In genomic region chr11:35856359-35857040, GRCm38 (mm10) we compare ENCODE assay signal across 11 mouse cellular contexts. TPM values are rescaled to one million over a fixed set of nuclear protein-coding genes. Genes with fewer than 3 reads are reported as not detected.
A peak's percentile ranks its signal among the peaks of the same experiment; 100 is the strongest.
DNase-seq lines count a peak whose midpoint lies in the region; ATAC-seq lines count a peak whose summit lies in the region.
"Had no signal": no experiment of that assay in that cellular context is flagged by ENCODE, and none has a peak within 500 bp of the region (broad histone marks: within the 10 kb centered on the region; RNA-seq: fewer than 3 reads in every experiment).

No protein-coding gene starts in this region.

- H3K4me2 ChIP-seq in limb, embryonic 13.5 days (replicated peaks), result no peak overlapping the region
- no peak overlapping the region for H3K4me2 ChIP-seq in hindbrain, embryonic 15.5 days
- peak overlapping the region; percentile 7; the same call in 1 of the 2 replicates for H3K4me2 ChIP-seq in midbrain, embryonic 12.5 days (replicated peaks)
- H3K4me2 ChIP-seq: limb, embryonic 12.5 days had no signal

- H3K36me3 ChIP-seq in limb, embryonic 13.5 days, result no peaks in the 10 kb centered on the region
- H3K36me3 ChIP-seq in limb, embryonic 10.5 days, result no peaks in the 10 kb centered on the region
- H3K36me3 ChIP-seq in hindbrain, embryonic 15.5 days, result peaks cover 6% of the 10 kb centered on the region; the same call in 1 of the 2 replicates
- H3K36me3 ChIP-seq in midbrain, embryonic 12.5 days, result peaks cover 9% of the 10 kb centered on the region
- H3K36me3 ChIP-seq: limb, embryonic 12.5 days had no signal

- no peak overlapping the region for H3K27ac ChIP-seq in limb, embryonic 13.5 days
- H3K27ac ChIP-seq in limb, embryonic 10.5 days, result no peak overlapping the region
- H3K27ac ChIP-seq in hindbrain, embryonic 15.5 days (replicated peaks), result peak overlapping the region; percentile 74
- H3K27ac ChIP-seq in midbrain, embryonic 12.5 days (replicated peaks), result peak overlapping the region; percentile 90
- H3K27ac ChIP-seq: limb, embryonic 12.5 days had no signal

- no peak for DNase-seq in limb, embryonic 10.5 days (ENCODE audit: low spot score)
- DNase-seq in telencephalon, adult 2 months (ENCODE audit: low read depth, low spot score), result peak; percentile 57
- no peak for DNase-seq in adrenal gland, adult 8-10 months
- DNase-seq: adrenal gland, postnatal 10 days had no signal

- H3K4me1 ChIP-seq in limb, embryonic 13.5 days, result no peaks in the 10 kb centered on the region
- H3K4me1 ChIP-seq in limb, embryonic 10.5 days, result peaks cover 7% of the 10 kb centered on the region; the same call in 1 of the 2 replicates
- peaks cover 27% of the 10 kb centered on the region for H3K4me1 ChIP-seq in hindbrain, embryonic 15.5 days (replicated peaks)
- peaks cover 34% of the 10 kb centered on the region for H3K4me1 ChIP-seq in midbrain, embryonic 12.5 days

- WGBS in limb, embryonic 13.5 days, result 55% methylated on average over 11 of the region's 11 CpGs
- WGBS in limb, embryonic 10.5 days, result 66% methylated on average over 11 of the region's 11 CpGs
- WGBS in hindbrain, embryonic 15.5 days, result 16% methylated on average over 11 of the region's 11 CpGs
- WGBS in midbrain, embryonic 12.5 days, result 10% methylated on average over 11 of the region's 11 CpGs

- ATAC-seq in limb, embryonic 13.5 days (ENCODE audit: low FRiP score, low read depth), result no peak
- peak; percentile 92 for ATAC-seq in hindbrain, embryonic 15.5 days (ENCODE audit: low FRiP score, low read depth)
- peak; percentile 94 for ATAC-seq in midbrain, embryonic 12.5 days (ENCODE audit: low FRiP score, low read depth)
- ATAC-seq in erythroid progenitor cell, adult 5-6 weeks (replicated peaks; ENCODE audit: low FRiP score, poor library complexity, severe bottlenecking), result no peak
- ATAC-seq in cerebellum, adult (ENCODE audit: insufficient number of reproducible peaks, low FRiP score, low TSS enrichment), result no peak

- no peaks in the 10 kb centered on the region; the same call in 1 of the 2 replicates for H3K9me3 ChIP-seq in limb, embryonic 13.5 days
- H3K9me3 ChIP-seq in limb, embryonic 10.5 days (replicated peaks), result no peaks in the 10 kb centered on the region
- H3K9me3 ChIP-seq in hindbrain, embryonic 15.5 days, result no peaks in the 10 kb centered on the region
- no peaks in the 10 kb centered on the region for H3K9me3 ChIP-seq in midbrain, embryonic 12.5 days
- H3K9me3 ChIP-seq: limb, embryonic 12.5 days had no signal

- H3K9ac ChIP-seq in limb, embryonic 13.5 days, result 0 out of 2 replicates have a peak overlapping the region, but pooled peaks have one; percentile 15
- no peak overlapping the region for H3K9ac ChIP-seq in hindbrain, embryonic 15.5 days
- H3K9ac ChIP-seq in midbrain, embryonic 12.5 days (replicated peaks), result no peak overlapping the region
- H3K9ac ChIP-seq: limb, embryonic 12.5 days had no signal

- H3K27me3 ChIP-seq in limb, embryonic 13.5 days, result no peaks in the 10 kb centered on the region
- H3K27me3 ChIP-seq in limb, embryonic 10.5 days (ENCODE audit: low read depth, poor library complexity, severe bottlenecking), result no peaks in the 10 kb centered on the region
- no peaks in the 10 kb centered on the region for H3K27me3 ChIP-seq in hindbrain, embryonic 15.5 days
- no peaks in the 10 kb centered on the region for H3K27me3 ChIP-seq in midbrain, embryonic 12.5 days
- H3K27me3 ChIP-seq: CH12.LX; limb, embryonic 12.5 days had no signal

- no peak overlapping the region for H3K4me3 ChIP-seq in limb, embryonic 13.5 days
- H3K4me3 ChIP-seq in limb, embryonic 10.5 days, result no peak overlapping the region
- no peak overlapping the region for H3K4me3 ChIP-seq in hindbrain, embryonic 15.5 days
- H3K4me3 ChIP-seq in midbrain, embryonic 12.5 days, result no peak overlapping the region
- H3K4me3 ChIP-seq: limb, embryonic 12.5 days had no signal

RNA-seq across cellular contexts. Expression of gene Rars, which starts 22.2 kb away (rescaled TPM):
- 88.4 and 90.7 TPM in 2 replicates for polyA plus RNA-seq in limb, embryonic 13.5 days (2015; fragmentation: Nextera tagmentation; extraction: Ambion mirVana)
- 109 and 113 TPM in 2 replicates for polyA plus RNA-seq in limb, embryonic 10.5 days (2016; fragmentation: Nextera tagmentation; extraction: Ambion mirVana)
- polyA plus RNA-seq in hindbrain, embryonic 15.5 days (2015; fragmentation: Nextera tagmentation; extraction: Ambion mirVana), result 64.0 and 67.0 TPM in 2 replicates
- polyA plus RNA-seq in midbrain, embryonic 12.5 days (2016; fragmentation: Nextera tagmentation; extraction: Ambion mirVana), result 81.2 and 85.0 TPM in 2 replicates
- total RNA-seq in erythroid progenitor cell, adult 5-6 weeks (2015; ENCODE audit: low replicate concordance), result 30.6 and 35.6 TPM in 2 replicates
- 21.6 and 36.3 TPM in 2 replicates for total RNA-seq in erythroid progenitor cell, adult 5-6 weeks (2017; ENCODE audit: low replicate concordance)
- total RNA-seq in adrenal gland, adult 8-10 months (2022), result 10 to 100 TPM; 67.5 to 76.1 (median 74.2) TPM

RNA-seq across cellular contexts. Expression of gene Fbll1, which starts 57.8 kb away (rescaled TPM):
- polyA plus RNA-seq in limb, embryonic 13.5 days (2015; fragmentation: Nextera tagmentation; extraction: Ambion mirVana), result not detected in 2 replicates
- not detected in 2 replicates for polyA plus RNA-seq in limb, embryonic 10.5 days (2016; fragmentation: Nextera tagmentation; extraction: Ambion mirVana)
- 27.7 and 30.9 TPM in 2 replicates for polyA plus RNA-seq in hindbrain, embryonic 15.5 days (2015; fragmentation: Nextera tagmentation; extraction: Ambion mirVana)
- polyA plus RNA-seq in midbrain, embryonic 12.5 days (2016; fragmentation: Nextera tagmentation; extraction: Ambion mirVana), result 9.0 and 11.1 TPM in 2 replicates
- not detected in 2 replicates for total RNA-seq in erythroid progenitor cell, adult 5-6 weeks (2015; ENCODE audit: low replicate concordance)
- total RNA-seq in erythroid progenitor cell, adult 5-6 weeks (2017; ENCODE audit: low replicate concordance), result not detected in 2 replicates
- total RNA-seq in adrenal gland, adult 8-10 months (2022), result 1 to 10 TPM in 1 of 4 experiments, under 1 TPM in 3; 0.31 to 1.1 (median 0.94) TPM
- total RNA-seq: CH12.LX had no signal
- polyA plus RNA-seq: limb, embryonic 12.5 days had no signal

Comparison
In these comparisons a context has a peak if more than half of its experiments do, and no peak if none do; other contexts are left out.
1. ATAC-seq: peak in hindbrain, embryonic 15.5 days (single experiment) and midbrain, embryonic 12.5 days (single experiment); none in limb, embryonic 13.5 days (single experiment), erythroid progenitor cell, adult 5-6 weeks (single experiment) and cerebellum, adult (single experiment).
2. H3K27ac ChIP-seq: peak in hindbrain, embryonic 15.5 days (single experiment) and midbrain, embryonic 12.5 days (single experiment); none in limb, embryonic 13.5 days (single experiment) and limb, embryonic 10.5 days (single experiment).